Mouse (Mus musculus): ENCODE measurements around the gene Klrb1c. TPM values are rescaled to one million over a fixed set of nuclear protein-coding genes. Genes with fewer than 3 reads are reported as not detected.

Gene Klrb1c
- polyA plus RNA-seq, 1 experiment from 2014 or later: 0.09 TPM

GRCm38 (mm10) chr6:128736100-128736499, 52.9 kb downstream of the Klrb1c start:
- Histone ChIP-seq H3K4me2 (no peak overlapping the region), H3K9me3 (replicated peaks) (no peaks in the 10 kb centered on the region), H3K27ac (replicated peaks) (no peak overlapping the region), H3K4me1 (no peaks in the 10 kb centered on the region), H3K4me3 (replicated peaks) (no peak overlapping the region), H3K36me3 (no peaks in the 10 kb centered on the region), H3K27me3 (replicated peaks) (no peaks in the 10 kb centered on the region), H3K9ac (replicated peaks) (no peak overlapping the region)
- ATAC-seq (ENCODE audit: low FRiP score): no peak

GRCm38 (mm10) chr6:128734896-128735295, 54.1 kb downstream of the Klrb1c start:
- H3K36me3 ChIP-seq: no peaks in the 10 kb centered on the region
- H3K4me2 ChIP-seq: no peak overlapping the region
- no peaks in the 10 kb centered on the region for H3K27me3 ChIP-seq (replicated peaks)
- no peak for ATAC-seq (ENCODE audit: low FRiP score)
- H3K27ac ChIP-seq (replicated peaks): no peak overlapping the region
- no peaks in the 10 kb centered on the region for H3K9me3 ChIP-seq (replicated peaks)
- no peak overlapping the region for H3K9ac ChIP-seq (replicated peaks)
- H3K4me3 ChIP-seq (replicated peaks): no peak overlapping the region
- H3K4me1 ChIP-seq: no peaks in the 10 kb centered on the region

GRCm38 (mm10) chr6:128733908-128734679, 54.9 kb downstream of the Klrb1c start:
- no peaks in the 10 kb centered on the region for H3K27me3 ChIP-seq (replicated peaks)
- ATAC-seq (ENCODE audit: low FRiP score): no peak

GRCm38 (mm10) chr6:128732032-128732431, 57.0 kb downstream of the Klrb1c start:
- H3K27me3 ChIP-seq (replicated peaks): no peaks in the 10 kb centered on the region
- no peaks in the 10 kb centered on the region for H3K9me3 ChIP-seq (replicated peaks)
- no peak overlapping the region for H3K4me2 ChIP-seq
- H3K4me1 ChIP-seq: no peaks in the 10 kb centered on the region
- H3K9ac ChIP-seq (replicated peaks): no peak overlapping the region
- H3K36me3 ChIP-seq: no peaks in the 10 kb centered on the region
- 82% methylated on average over 3 of the region's 3 CpGs for WGBS
- no peak overlapping the region for H3K4me3 ChIP-seq (replicated peaks)
- H3K27ac ChIP-seq (replicated peaks): no peak overlapping the region
- no peak for ATAC-seq (ENCODE audit: low FRiP score)

More at GRCm38 (mm10) chr6:128733908-128734679, 54.9 kb downstream of the Klrb1c start:
- Histone ChIP-seq H3K9me3 (replicated peaks) (no peaks in the 10 kb centered on the region), H3K4me1 (no peaks in the 10 kb centered on the region), H3K9ac (replicated peaks) (no peak overlapping the region), H3K27ac (replicated peaks) (no peak overlapping the region), H3K4me2 (no peak overlapping the region), H3K36me3 (no peaks in the 10 kb centered on the region), H3K4me3 (replicated peaks) (no peak overlapping the region)
- 60% methylated on average over 5 of the region's 5 CpGs for WGBS

Other genes starting within 250 kb of the Klrb1c start
- gene A2ml1, start 207.6 kb downstream of the Klrb1c start, polyA plus RNA-seq (2015; fragmentation: Nextera tagmentation; extraction: Ambion mirVana): 3.5 and 4.8 TPM in 2 replicates
- 0.70 TPM in 1 of 2 replicates, not detected in the other for gene Klrb1a, start 165.7 kb downstream of the Klrb1c start, polyA plus RNA-seq (2015; fragmentation: Nextera tagmentation; extraction: Ambion mirVana)
- gene Clec2h, start 126.8 kb downstream of the Klrb1c start, polyA plus RNA-seq (2015; fragmentation: Nextera tagmentation; extraction: Ambion mirVana): 0.38 TPM in 1 of 2 replicates, not detected in the other
- gene Klrb1, start 66.2 kb downstream of the Klrb1c start, polyA plus RNA-seq (2015; fragmentation: Nextera tagmentation; extraction: Ambion mirVana): 0.95 and 1.00 TPM in 2 replicates
- gene Gm44511, start 37.1 kb upstream of the Klrb1c start, polyA plus RNA-seq (2015; fragmentation: Nextera tagmentation; extraction: Ambion mirVana): not detected in 2 replicates
- gene Klrb1b, start 37.1 kb upstream of the Klrb1c start, polyA plus RNA-seq (2015; fragmentation: Nextera tagmentation; extraction: Ambion mirVana): 0.49 TPM in 1 of 2 replicates, not detected in the other
- gene Clec2i, start 98.4 kb upstream of the Klrb1c start, polyA plus RNA-seq (2015; fragmentation: Nextera tagmentation; extraction: Ambion mirVana): 0.92 TPM in 1 of 2 replicates, not detected in the other
- 0.41 and 5.9 TPM in 2 replicates for gene BC035044, start 101.9 kb upstream of the Klrb1c start, polyA plus RNA-seq (2015; fragmentation: Nextera tagmentation; extraction: Ambion mirVana)
- not detected in 2 replicates for gene Clec2g, start 145.2 kb upstream of the Klrb1c start, polyA plus RNA-seq (2015; fragmentation: Nextera tagmentation; extraction: Ambion mirVana)